Mouse (Mus musculus) layer of hippocampus, postnatal 10 days (tissue): Measurements from ENCODE around the gene Por. TPM values are rescaled to one million over a fixed set of nuclear protein-coding genes. Genes with fewer than 3 reads are reported as not detected.

Experiments used
- DNase-seq, 2 experiments: peaks; one replicate each; pipeline ENCODE4 v3.0.0; 2021; ENCODE audit warnings: low spot score in 2 of 2
- total RNA-seq, 2 experiments: library from RNA; stranded (reverse); gene quantifications; 2 replicates each; pipeline ENCODE4 v1.2.3; 2021

Gene Por
- total RNA-seq, 2 experiments from 2014 or later: 74.9 to 77.7 TPM

DNA sequence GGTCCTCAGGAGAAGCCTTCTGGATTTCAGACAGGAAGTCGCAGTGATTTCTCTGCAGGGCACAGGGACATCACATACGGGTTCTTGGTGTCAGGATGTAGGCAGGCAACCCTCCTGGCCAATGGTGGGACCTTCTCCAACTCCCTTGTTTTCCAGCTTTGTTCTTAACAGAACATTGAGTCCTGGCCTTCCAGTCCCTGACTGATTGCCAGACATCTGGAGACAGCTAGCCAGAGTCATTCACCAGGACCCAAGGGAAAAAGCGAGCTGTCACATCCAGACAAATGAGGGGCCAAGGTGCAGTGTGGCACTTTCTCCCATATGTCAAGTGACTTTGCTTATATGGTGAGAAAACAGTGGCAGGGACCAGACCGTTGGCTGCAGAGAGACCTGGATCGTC is 13.8 kb upstream of the Por start:
- DNase-seq: no peak

DNA sequence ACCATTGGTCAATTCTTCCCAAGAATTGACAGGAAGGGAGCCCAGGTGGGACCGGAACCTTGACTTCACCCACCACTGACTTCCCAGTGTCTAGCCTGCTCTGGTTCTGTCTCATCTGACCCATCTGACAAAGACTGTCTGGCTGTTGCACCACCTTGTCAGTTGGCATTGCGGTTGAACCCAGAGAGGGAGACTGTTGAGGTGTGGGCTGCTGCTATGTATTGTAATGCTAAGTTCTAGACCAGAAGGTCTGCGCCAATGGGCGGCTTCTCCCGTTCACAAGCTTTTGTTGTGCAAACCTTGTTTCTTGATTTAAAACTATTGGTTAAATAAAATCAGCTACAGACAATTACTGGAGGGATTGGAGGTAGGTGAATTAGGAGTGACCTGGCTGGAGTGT is 12.7 kb upstream of the Por start:
- no peak for DNase-seq

DNA sequence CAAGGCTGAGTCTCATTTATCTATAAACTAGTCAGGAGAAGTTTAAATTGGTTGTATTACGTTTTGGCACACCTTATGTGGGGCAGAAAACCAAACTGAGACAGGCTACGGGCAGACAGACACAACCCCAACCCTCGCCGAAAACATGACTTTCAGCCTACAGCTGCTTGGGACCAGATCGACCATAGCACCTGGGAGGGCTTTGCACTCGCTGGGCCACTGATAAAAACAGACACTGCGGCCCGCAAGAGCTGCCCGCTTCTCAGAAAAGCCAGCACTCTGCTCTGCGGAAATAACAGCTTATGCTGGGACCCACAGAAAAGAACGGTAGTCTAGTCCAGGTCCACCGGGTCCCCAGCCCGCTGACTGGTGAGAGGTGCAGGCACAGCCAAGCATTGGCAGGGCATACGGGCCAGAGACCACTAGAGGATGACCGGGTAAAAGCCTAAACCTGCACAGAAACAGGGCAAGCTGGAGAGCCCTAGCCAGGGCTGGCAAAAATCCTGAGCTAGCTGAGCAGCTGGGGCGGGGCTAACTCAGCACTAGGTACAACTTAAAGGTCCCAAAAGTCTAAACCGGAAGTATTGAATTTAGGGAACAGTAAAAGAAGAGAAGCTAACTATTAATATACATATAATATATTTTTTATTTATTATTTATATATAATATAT is 12.0 kb upstream of the Por start:
- no peak for DNase-seq

DNA sequence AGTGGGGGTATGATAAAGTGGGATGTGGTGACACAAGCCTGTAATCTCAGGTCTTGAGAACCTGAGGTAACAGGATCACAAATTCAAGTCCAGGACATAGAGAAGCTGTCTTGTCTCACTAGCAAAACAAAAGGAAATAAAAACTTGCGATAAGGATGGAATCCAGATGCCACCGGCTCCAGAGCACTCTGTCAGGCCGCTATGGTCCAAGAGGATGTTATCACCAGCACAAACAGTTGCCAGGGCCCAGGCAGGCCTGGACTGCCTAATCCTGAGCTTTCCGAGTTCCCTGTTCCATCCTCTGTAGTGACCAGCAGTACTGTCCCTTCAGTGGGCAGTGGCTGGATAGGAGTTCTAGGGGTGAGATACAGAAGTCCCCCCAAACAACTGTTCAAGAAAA is 9.9 kb upstream of the Por start:
- DNase-seq: no peak

DNA sequence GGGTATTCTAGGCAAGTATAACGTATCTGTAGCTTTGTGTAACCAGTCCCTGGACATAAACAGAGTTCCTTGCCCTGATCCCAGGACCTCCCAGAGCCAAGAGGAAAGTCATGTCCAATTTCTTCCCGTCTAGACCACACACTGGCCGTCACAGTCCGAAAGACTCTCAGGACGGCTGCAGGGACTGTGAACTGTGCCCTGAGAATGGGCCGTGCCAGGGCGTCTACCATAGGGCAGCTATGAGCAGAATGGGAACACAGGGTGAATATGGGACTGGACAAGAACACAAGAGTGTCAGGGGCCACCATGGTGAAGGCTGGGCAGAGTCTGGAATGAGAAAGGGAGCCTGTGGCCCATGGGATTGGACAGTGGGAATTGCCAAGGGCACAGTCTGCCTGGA is 9.3 kb upstream of the Por start:
- DNase-seq: no peak

DNA sequence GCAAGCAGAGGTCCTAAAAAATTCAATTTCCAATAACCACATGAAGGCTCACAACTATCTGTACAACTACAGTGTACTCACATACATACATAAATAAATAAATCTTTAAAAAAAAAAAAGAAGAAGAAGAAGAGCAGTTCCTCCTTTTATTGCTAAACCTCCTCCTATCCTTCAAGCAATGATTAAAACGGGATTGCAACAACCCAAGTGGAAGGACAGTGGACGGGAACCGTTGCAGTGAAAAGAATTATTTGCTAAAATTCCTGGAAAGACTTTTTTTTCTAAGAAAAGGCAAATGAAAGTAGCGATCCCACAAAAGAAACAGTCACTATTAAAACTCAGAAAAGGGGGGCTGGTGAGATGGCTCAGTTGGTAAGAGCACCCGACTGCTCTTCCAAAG is 2.9 kb upstream of the Por start:
- no peak for DNase-seq

DNA sequence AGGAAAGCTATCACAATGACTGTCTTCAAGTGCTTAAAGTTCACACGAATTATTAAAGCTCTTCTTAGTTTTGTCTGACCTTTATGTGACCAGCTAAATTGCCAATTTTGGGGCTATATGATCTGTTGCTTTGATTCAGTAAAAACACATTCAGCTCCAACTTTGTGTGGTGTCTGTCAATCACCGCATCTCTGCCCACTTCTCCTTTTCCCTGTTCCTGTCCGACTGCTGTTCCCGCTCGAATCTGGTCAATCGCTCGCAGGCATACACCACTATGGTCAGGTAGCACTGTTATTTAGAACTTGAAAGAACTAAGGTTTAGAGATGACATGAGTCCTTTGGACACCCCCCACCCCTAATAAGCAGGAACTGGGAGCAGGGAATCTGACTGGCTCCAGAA is 1.8 kb upstream of the Por start:
- no peak for DNase-seq

DNA sequence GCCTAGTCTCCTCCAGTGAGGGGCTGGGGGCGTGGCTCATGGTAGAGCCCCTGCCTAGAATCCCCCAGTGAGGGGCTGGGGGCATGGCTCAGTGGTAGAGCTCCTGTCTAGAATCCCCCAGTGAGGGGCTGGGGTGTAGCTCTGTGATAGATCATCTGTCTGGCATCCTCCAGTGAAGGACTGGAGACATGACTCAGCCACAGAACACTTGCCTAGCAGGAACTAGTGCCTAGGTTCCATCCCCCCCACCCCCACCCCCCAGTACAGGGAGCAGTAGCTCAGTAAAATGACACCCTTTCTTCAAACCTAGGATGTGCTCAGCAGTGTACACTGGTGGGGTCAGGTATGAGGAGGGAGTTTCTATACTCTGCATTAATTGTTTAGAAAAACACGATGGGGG is 1.0 kb downstream of the Por start:
- no peak for DNase-seq

DNA sequence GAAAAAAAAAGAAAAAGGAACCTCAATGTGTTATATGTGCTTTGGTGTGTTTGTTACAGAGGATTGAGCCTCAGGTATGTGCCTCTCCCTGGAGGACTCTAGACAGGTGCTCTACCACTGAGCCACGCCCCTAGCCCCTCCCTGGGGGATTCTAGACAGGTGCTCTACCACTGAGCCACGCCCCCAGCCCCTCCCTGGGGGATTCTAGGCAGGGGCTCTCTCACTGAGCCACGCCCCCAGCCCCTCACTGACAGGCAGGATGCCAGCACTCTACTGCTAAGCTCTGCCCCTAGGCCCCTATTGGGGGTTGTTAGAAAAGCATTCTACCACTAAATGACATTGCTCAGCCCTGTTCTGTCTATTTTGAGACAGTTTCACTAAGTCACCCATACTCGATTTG is 2.7 kb downstream of the Por start:
- no peak for DNase-seq

DNA sequence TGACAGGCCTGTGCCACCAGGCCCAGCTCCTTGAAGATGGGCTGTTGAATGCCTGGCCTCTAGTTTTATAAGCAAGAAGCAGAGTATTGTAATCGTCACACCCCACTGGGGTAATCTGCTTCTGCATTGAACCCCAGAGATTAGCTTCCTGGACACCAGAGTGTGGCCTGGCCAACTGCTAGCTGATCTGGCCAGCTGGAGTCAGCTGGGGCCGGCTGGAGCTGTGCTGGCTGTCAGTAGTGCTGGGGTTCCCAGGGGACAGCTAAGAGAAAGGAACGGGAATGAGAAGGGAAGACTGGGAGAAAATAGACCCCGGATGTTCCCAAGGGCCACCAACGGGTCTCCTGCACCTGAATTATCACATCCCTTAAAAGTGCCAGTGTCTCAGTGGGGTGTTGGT is 3.1 kb downstream of the Por start:
- no peak for DNase-seq

DNA sequence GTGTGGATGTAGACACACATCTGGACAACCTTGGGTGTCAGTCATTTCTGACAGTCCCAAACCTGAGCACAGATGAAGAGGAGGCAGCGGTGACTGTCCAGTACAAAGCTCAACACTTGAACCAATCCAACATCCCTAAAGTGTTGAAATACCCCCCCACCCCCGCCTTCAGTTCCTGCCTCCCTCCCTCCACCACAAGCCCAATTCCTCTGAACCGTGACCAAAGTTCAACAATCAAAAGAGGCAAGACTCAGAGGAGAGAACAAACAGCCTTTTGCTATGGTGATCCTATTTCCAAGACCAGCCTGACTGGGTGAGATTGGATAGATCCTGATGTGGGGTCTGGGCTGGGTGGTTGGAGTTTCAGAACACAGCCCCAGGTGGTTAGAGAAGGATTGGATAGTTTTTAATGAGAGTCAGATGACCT is 4.5 kb downstream of the Por start:
- DNase-seq: no peak

DNA sequence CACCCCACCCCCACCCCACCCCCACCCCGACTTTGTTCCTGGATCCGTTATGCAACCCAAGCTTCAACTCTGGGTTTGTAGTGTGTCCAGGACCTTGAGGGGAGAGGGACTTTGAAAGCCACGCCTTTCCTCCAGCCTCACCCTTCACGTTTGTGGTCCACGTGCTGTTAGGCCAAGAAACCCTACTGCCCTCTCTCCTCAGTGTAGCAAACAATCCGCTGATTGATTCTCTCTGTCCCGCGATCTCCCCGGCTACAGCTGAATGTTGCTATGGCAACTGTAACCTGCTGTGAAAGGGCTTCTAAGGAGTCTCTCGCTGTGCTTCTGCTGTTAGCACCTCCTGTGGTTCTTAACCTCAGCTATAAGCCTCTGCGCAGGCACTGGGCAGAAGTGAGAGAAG is 5.0 kb downstream of the Por start:
- peak; percentile 67 to 71 for DNase-seq

DNA sequence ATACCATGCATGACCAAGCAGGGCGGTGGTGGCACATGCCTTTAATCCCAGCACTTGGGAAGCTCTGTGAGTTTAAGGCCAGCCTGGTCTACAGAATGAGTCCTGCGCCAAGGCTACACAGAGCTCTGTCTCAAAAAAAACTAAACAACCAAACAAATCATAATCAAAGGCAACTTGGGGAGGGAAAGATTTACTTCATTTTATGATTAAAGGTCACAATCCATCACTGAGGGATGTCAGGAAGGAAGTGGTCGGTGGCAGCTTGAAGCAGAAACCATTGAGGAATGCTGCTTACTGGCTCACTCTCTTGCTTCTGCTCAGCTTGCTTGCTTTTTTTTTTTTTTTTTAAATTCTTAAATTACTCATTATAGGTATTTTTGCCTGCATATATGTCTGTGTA is 6.9 kb downstream of the Por start:
- DNase-seq: no peak

DNA sequence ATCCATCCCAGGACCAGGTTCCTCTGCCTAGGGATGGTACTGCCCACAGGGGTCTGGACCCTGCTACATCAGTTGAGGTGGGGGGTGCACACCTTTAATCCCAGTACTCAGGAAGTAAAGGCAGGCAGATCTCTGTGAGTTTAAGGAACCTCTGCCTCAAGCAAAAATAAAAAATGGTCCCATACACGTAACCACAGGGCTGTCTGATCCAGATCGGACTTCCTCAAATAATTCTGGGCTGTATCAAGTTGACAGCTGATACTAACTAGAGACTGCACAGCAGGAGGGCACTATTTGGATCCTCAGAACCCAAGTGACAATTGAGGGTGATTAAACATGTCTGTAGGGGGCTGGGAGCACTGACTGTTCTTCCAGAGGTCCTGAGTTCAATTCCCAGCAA is 7.4 kb downstream of the Por start:
- DNase-seq: no peak

DNA sequence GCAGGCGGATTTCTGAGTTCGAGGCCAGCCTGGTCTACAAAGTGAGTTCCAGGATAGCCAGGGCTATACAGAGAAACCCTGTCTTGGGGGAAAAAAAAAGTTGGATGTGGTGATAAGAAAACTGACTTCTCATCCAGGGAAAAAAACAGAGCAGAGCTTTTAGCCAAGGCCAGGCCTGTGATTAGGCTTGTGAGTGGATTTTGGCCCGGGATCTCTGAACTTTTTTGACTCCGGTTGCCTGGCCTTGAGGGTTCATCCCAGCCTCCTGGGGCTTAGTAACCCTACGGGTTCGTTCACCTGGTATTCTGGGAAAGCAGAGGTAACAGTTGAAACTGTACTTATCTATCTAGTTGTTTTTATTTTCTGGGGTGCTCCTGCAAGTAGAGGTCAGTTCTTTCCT is 8.6 kb downstream of the Por start:
- no peak for DNase-seq

DNA sequence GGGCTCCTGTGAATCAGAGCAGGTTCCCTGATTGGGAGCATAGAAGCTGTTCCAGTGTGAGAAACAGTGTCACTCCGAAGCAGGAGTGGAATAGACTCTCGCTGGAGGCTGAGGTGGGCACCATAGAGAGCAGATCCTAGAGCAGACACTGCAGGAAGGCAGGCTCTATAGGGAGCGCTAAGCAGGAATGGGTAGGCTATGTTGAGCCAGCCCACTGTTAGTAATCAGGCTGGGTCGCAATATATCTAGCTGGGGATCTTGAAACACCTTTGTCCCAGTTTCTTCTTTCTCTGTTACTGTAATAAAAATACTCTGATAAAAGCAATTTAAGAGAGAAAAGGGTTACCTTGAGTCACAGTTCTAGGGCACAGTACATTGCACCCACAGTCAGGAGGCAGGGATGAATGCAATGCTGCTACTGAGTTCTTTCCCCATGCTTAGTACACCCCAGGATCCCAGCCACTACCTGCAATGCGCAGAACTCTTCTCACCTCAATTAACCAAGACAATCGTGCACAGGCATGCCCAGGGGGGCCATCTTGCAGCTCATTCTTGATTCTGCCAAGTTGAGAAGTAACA is 11.2 kb downstream of the Por start:
- no peak for DNase-seq

DNA sequence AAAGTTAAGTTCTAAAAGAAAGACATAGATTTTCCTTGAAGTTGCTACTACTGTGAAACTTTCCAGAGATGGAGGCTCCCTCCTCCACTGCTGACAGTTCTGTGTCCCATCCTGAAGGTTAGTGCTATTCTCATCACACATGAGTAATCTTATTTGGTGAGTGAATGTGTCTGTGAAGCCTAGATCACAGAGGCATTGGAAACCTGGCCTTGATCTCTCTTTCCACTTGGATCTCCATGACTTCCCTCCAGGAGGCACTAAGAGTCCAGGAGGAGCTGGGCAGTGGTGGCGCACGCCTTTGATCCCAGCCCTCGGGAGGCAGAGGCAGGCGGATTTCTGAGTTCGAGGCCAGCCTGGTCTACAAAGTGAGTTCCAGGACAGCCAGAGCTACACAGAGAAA is 12.2 kb downstream of the Por start:
- DNase-seq: no peak

DNA sequence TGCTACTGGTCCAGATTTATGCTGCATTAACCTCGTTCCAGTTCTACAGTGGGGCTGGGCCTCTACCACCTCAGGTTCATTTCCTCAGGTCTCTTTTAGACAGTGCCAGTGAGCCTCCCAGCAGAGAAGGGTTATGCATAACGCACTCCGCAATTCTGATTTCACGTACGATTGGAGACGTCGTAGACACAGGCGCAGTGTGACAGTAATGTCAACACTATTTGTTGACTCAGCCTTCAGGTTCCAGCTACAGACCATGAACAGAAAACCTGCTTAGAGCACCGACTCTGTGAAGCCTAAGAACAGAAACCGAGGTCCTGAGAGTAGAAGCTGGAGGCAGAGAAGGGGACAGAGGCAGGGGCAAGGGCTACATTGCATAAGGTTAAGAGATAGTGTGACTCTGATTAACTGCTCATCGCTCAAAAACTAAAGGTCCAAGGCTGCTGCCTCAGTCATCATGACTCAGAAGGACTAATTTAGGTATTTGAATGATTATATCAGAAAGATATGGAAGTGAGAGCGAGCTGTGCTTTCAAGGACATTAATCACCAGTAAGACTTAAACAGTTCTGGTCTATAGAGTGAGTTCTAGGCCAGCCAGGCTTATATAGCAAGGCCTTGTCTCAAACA is 13.2 kb downstream of the Por start:
- DNase-seq: no peak

DNA sequence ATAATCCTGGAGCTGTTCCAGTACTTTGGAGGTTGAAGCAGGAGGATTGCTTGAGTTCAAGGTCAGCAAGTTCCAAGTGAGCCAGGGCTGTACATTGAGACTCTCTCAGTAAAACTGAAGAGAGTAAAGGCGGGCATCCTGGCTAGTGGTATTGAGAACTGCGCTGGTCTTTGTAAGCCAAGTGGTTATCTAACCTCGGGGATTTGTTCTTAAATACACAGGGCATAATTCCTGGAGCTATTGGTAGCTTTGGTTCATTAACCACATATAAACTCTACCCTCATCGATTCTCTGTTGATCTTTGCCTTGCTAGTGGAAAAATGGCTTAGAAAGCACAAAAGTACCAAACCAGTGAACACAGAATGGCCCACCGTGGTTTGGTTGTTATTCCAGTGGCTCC is 20.6 kb downstream of the Por start:
- no peak for DNase-seq

DNA sequence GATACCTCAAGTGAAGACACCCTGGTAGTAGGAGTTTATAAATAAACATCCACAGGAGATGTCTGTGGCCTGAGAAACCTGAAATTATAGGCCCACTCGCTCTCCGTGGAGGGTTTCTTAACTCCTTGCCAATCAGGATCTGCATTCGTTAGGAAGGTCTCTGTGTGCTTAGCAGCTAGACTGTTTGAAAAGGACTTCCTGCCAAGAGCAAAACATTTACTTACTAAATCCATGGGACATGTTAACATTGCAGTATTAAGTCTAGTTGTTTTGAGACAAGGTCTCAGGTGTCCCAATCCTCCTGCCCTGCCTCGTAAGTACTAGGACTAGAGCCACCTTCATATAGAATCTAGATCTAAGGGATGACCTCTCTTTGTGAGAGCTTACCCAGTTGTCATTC is 21.4 kb downstream of the Por start:
- no peak for DNase-seq

DNA sequence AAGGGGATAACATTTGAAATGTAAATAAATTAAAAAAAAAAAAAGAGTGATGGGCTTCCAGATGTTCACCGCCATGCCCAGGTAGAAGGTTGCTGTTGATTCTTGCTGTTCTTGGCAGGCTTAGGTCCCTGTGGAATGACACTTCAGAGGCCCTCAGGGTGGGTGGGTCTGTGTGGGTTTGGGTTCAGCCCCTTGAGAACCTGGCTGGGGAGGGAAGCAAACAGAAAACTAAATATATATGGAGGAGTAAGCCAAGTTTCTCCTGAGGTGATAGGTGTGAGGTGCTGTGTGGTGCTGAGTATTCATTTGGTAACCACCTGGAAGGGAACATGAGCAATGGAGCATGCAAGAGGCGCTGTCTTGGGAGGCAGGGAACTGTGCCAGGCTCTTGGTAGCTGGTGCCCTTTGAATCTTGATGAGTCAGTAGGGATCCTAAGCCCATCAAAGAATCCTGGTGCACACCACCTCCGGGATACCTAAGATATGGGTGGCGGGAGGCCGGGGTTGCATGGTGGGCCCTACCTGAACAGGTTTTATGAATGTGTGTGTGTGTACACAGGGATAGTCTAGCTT is 23.5 kb downstream of the Por start:
- no peak for DNase-seq

DNA sequence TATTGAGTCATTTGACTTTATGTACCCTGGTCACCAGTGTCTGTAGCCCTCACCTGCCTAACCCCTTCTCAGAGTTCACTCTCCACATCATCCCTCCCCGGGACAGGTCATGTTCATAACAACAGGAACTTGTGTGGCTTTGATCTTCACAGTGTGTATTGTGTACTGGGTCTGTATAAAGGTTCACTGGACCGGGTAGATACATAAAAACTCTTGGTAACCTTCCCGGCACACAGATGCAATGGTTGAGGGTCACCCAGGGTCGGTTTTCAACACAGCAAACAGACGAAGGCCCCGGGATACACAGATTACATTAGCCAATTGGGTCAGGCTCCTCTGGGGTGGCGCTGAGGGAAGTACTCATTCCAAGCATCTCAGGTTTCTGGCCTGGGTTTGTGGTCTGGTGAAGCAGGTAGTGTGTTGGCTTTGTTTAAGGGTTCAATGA is 25.5 kb downstream of the Por start:
- no peak for DNase-seq

DNA sequence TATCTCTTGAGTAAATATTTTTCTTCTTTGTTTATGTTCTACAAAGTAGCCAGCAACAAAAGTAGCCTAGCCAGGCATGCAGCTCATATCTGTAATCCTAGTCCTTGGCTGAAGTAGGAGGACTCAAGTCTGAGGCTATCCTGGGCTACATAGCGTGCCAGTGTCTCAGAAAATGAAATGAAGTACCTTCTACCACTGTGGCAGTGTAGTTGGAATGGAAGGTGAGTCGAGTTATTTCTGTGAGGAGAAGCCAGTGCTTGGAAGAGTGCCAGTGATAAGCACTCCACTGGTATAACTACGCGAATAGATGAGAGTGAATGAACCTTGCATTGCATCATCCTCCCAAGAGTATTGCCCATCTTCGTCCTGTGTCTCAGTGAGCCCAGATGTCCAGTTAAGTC is 27.9 kb downstream of the Por start:
- DNase-seq: no peak
